Mouse (Mus musculus) stomach, postnatal 0 days (tissue): ENCODE results near the gene Khnyn.

Experiments
- CTCF ChIP-seq: IDR thresholded peaks from 2 replicates; pipeline ENCODE4 v1.5.1; 2016; ENCODE audit warnings: antibody characterized with exemption, low read depth, mild to moderate bottlenecking, moderate library complexity
- EP300 ChIP-seq: optimal IDR thresholded peaks from 2 replicates; pipeline ENCODE3; 2016; ENCODE audit warnings: antibody characterized with exemption

DNA sequence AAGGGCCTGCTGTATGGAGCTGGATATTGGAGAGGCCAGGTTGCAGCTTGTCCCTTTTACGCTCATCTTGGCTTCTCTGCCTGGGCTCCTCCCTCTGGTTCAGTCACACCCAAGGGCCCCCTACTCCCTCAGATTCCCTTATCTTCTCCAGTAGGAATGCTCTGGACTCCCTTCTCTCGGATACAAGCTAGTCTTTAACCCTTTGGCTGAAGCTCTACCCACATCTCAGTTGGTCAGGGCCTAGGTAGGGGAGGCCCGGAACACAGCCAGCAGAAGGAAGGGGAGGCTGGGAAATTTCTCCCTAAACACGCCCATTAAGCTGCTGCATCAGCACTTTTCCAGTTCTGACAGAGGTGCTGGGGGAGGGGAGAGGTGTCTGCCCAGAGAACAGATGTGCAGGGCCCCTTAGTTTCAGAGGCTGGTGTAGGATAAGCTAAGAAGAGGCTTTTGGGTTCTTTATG is 29.6 kb upstream of the Khnyn start:
- TF ChIP-seq CTCF (no peak), EP300 (no peak)
